Mouse (Mus musculus): ENCODE measurements around the gene Lrrc8c. TPM values are rescaled to one million over a fixed set of nuclear protein-coding genes. Genes with fewer than 3 reads are reported as not detected.
A peak's percentile ranks its signal among the peaks of the same experiment; 100 is the strongest.

Gene Lrrc8c
- polyA plus RNA-seq, 1 experiment from 2014 or later, result 13.5 TPM

- Histone ChIP-seq H3K27ac (replicated peaks; ENCODE audit: low read depth, low read length) (no peak overlapping the region), H3K27me3 (ENCODE audit: control insufficient read depth, insufficient read depth, low read length) (no peaks in the 10 kb centered on the region), H3K9ac (replicated peaks; ENCODE audit: low read length) (no peak overlapping the region), H3K4me3 (ENCODE audit: low read depth, low read length) (no peak overlapping the region), H3K9me3 (replicated peaks; ENCODE audit: control insufficient read depth, low read length) (no peaks in the 10 kb centered on the region), H3K36me3 (replicated peaks; ENCODE audit: control insufficient read depth, insufficient read depth, low read depth, low read length) (no peaks in the 10 kb centered on the region), H3K4me1 (ENCODE audit: control insufficient read depth, insufficient read depth, low read length) (no peaks in the 10 kb centered on the region), H3K4me2 (ENCODE audit: low read depth, low read length) (no peak overlapping the region)
- DNase-seq (ENCODE audit: low spot score) (no peak), ATAC-seq (replicated peaks; ENCODE audit: insufficient number of reproducible peaks, low FRiP score, low TSS enrichment, low read depth) (no peak)
- WGBS, result 86% methylated on average over 10 of the region's 10 CpGs
These were observed 61.7 kb downstream of the Lrrc8c start for GRCm38 (mm10) chr5:105580909-105581308.

GRCm38 (mm10) chr5:105585929-105586328 lies 66.7 kb downstream of the Lrrc8c start:
- Histone ChIP-seq H3K36me3 (replicated peaks; ENCODE audit: control insufficient read depth, insufficient read depth, low read depth, low read length) (no peaks in the 10 kb centered on the region), H3K9ac (replicated peaks; ENCODE audit: low read length) (no peak overlapping the region), H3K4me3 (ENCODE audit: low read depth, low read length) (no peak overlapping the region), H3K9me3 (replicated peaks; ENCODE audit: control insufficient read depth, low read length) (no peaks in the 10 kb centered on the region), H3K27ac (replicated peaks; ENCODE audit: low read depth, low read length) (no peak overlapping the region; the same call in 1 of the 2 replicates), H3K4me1 (ENCODE audit: control insufficient read depth, insufficient read depth, low read length) (no peaks in the 10 kb centered on the region; the same call in 1 of the 2 replicates), H3K27me3 (ENCODE audit: control insufficient read depth, insufficient read depth, low read length) (no peaks in the 10 kb centered on the region), H3K4me2 (ENCODE audit: low read depth, low read length) (no peak overlapping the region)
- ATAC-seq (replicated peaks; ENCODE audit: insufficient number of reproducible peaks, low FRiP score, low TSS enrichment, low read depth) (no peak), DNase-seq (ENCODE audit: low spot score) (no peak)
- WGBS, result 66% methylated on average over 4 of the region's 4 CpGs

GRCm38 (mm10) chr5:105586655-105587054 lies 67.5 kb downstream of the Lrrc8c start:
- no peak overlapping the region for H3K4me3 ChIP-seq (ENCODE audit: low read depth, low read length)
- H3K27ac ChIP-seq (replicated peaks; ENCODE audit: low read depth, low read length), result no peak overlapping the region; the same call in 1 of the 2 replicates
- ATAC-seq (replicated peaks; ENCODE audit: insufficient number of reproducible peaks, low FRiP score, low TSS enrichment, low read depth) (no peak), DNase-seq (ENCODE audit: low spot score) (peak; percentile 27)
- H3K9me3 ChIP-seq (replicated peaks; ENCODE audit: control insufficient read depth, low read length), result no peaks in the 10 kb centered on the region
- no peaks in the 10 kb centered on the region; the same call in 1 of the 2 replicates for H3K4me1 ChIP-seq (ENCODE audit: control insufficient read depth, insufficient read depth, low read length)
- H3K36me3 ChIP-seq (replicated peaks; ENCODE audit: control insufficient read depth, insufficient read depth, low read depth, low read length), result no peaks in the 10 kb centered on the region
- H3K4me2 ChIP-seq (ENCODE audit: low read depth, low read length), result no peak overlapping the region; the same call in 1 of the 2 replicates
- 51% methylated on average over 5 of the region's 5 CpGs for WGBS
- no peaks in the 10 kb centered on the region for H3K27me3 ChIP-seq (ENCODE audit: control insufficient read depth, insufficient read depth, low read length)
- H3K9ac ChIP-seq (replicated peaks; ENCODE audit: low read length), result no peak overlapping the region

GRCm38 (mm10) chr5:105587471-105587870 lies 68.3 kb downstream of the Lrrc8c start:
- no peak overlapping the region for H3K4me2 ChIP-seq (ENCODE audit: low read depth, low read length)

GRCm38 (mm10) chr5:105588683-105589082 lies 69.5 kb downstream of the Lrrc8c start:
- Histone ChIP-seq H3K9ac (replicated peaks; ENCODE audit: low read length) (no peak overlapping the region), H3K9me3 (replicated peaks; ENCODE audit: control insufficient read depth, low read length) (no peaks in the 10 kb centered on the region), H3K27me3 (ENCODE audit: control insufficient read depth, insufficient read depth, low read length) (no peaks in the 10 kb centered on the region), H3K4me1 (ENCODE audit: control insufficient read depth, insufficient read depth, low read length) (no peaks in the 10 kb centered on the region; the same call in 1 of the 2 replicates), H3K27ac (replicated peaks; ENCODE audit: low read depth, low read length) (no peak overlapping the region), H3K4me2 (ENCODE audit: low read depth, low read length) (no peak overlapping the region), H3K36me3 (replicated peaks; ENCODE audit: control insufficient read depth, insufficient read depth, low read depth, low read length) (no peaks in the 10 kb centered on the region), H3K4me3 (ENCODE audit: low read depth, low read length) (no peak overlapping the region)
- WGBS, result 77% methylated on average over 4 of the region's 4 CpGs
- DNase-seq (ENCODE audit: low spot score), result no peak
- ATAC-seq (replicated peaks; ENCODE audit: insufficient number of reproducible peaks, low FRiP score, low TSS enrichment, low read depth), result no peak

More at GRCm38 (mm10) chr5:105587471-105587870, 68.3 kb downstream of the Lrrc8c start:
- ATAC-seq (replicated peaks; ENCODE audit: insufficient number of reproducible peaks, low FRiP score, low TSS enrichment, low read depth) (no peak), DNase-seq (ENCODE audit: low spot score) (peak; percentile 49)
- Histone ChIP-seq H3K4me1 (ENCODE audit: control insufficient read depth, insufficient read depth, low read length) (no peaks in the 10 kb centered on the region; the same call in 1 of the 2 replicates), H3K36me3 (replicated peaks; ENCODE audit: control insufficient read depth, insufficient read depth, low read depth, low read length) (no peaks in the 10 kb centered on the region), H3K9ac (replicated peaks; ENCODE audit: low read length) (no peak overlapping the region), H3K27ac (replicated peaks; ENCODE audit: low read depth, low read length) (no peak overlapping the region), H3K9me3 (replicated peaks; ENCODE audit: control insufficient read depth, low read length) (no peaks in the 10 kb centered on the region), H3K27me3 (ENCODE audit: control insufficient read depth, insufficient read depth, low read length) (no peaks in the 10 kb centered on the region), H3K4me3 (ENCODE audit: low read depth, low read length) (no peak overlapping the region)
- 57% methylated on average over 6 of the region's 6 CpGs for WGBS

- no peak overlapping the region for H3K4me3 ChIP-seq (ENCODE audit: low read depth, low read length)
- H3K36me3 ChIP-seq (replicated peaks; ENCODE audit: control insufficient read depth, insufficient read depth, low read depth, low read length), result no peaks in the 10 kb centered on the region
- DNase-seq (ENCODE audit: low spot score) (no peak), ATAC-seq (replicated peaks; ENCODE audit: insufficient number of reproducible peaks, low FRiP score, low TSS enrichment, low read depth) (no peak)
- 87% methylated on average over 3 of the region's 3 CpGs for WGBS
- no peaks in the 10 kb centered on the region; the same call in 1 of the 2 replicates for H3K4me1 ChIP-seq (ENCODE audit: control insufficient read depth, insufficient read depth, low read length)
- no peaks in the 10 kb centered on the region for H3K9me3 ChIP-seq (replicated peaks; ENCODE audit: control insufficient read depth, low read length)
- H3K27me3 ChIP-seq (ENCODE audit: control insufficient read depth, insufficient read depth, low read length), result no peaks in the 10 kb centered on the region
- no peak overlapping the region for H3K27ac ChIP-seq (replicated peaks; ENCODE audit: low read depth, low read length)
- no peak overlapping the region for H3K9ac ChIP-seq (replicated peaks; ENCODE audit: low read length)
- H3K4me2 ChIP-seq (ENCODE audit: low read depth, low read length), result no peak overlapping the region
These were observed 69.9 kb downstream of the Lrrc8c start for GRCm38 (mm10) chr5:105589119-105589518.

- ATAC-seq (replicated peaks; ENCODE audit: insufficient number of reproducible peaks, low FRiP score, low TSS enrichment, low read depth) (no peak), DNase-seq (ENCODE audit: low spot score) (no peak)
- Histone ChIP-seq H3K4me1 (ENCODE audit: control insufficient read depth, insufficient read depth, low read length) (no peaks in the 10 kb centered on the region), H3K9me3 (replicated peaks; ENCODE audit: control insufficient read depth, low read length) (no peaks in the 10 kb centered on the region), H3K27ac (replicated peaks; ENCODE audit: low read depth, low read length) (no peak overlapping the region), H3K9ac (replicated peaks; ENCODE audit: low read length) (no peak overlapping the region), H3K4me2 (ENCODE audit: low read depth, low read length) (no peak overlapping the region), H3K4me3 (ENCODE audit: low read depth, low read length) (no peak overlapping the region), H3K27me3 (ENCODE audit: control insufficient read depth, insufficient read depth, low read length) (no peaks in the 10 kb centered on the region), H3K36me3 (replicated peaks; ENCODE audit: control insufficient read depth, insufficient read depth, low read depth, low read length) (no peaks in the 10 kb centered on the region)
- 88% methylated on average over 4 of the region's 4 CpGs for WGBS
These were observed 73.2 kb downstream of the Lrrc8c start for GRCm38 (mm10) chr5:105592396-105592795.

- ATAC-seq (replicated peaks; ENCODE audit: insufficient number of reproducible peaks, low FRiP score, low TSS enrichment, low read depth) (no peak), DNase-seq (ENCODE audit: low spot score) (no peak)
- Histone ChIP-seq H3K4me3 (ENCODE audit: low read depth, low read length) (no peak overlapping the region), H3K4me2 (ENCODE audit: low read depth, low read length) (no peak overlapping the region), H3K27me3 (ENCODE audit: control insufficient read depth, insufficient read depth, low read length) (no peaks in the 10 kb centered on the region), H3K9ac (replicated peaks; ENCODE audit: low read length) (no peak overlapping the region), H3K27ac (replicated peaks; ENCODE audit: low read depth, low read length) (no peak overlapping the region), H3K4me1 (ENCODE audit: control insufficient read depth, insufficient read depth, low read length) (no peaks in the 10 kb centered on the region), H3K36me3 (replicated peaks; ENCODE audit: control insufficient read depth, insufficient read depth, low read depth, low read length) (no peaks in the 10 kb centered on the region), H3K9me3 (replicated peaks; ENCODE audit: control insufficient read depth, low read length) (no peaks in the 10 kb centered on the region)
- 91% methylated on average over 9 of the region's 9 CpGs for WGBS
These were observed 74.4 kb downstream of the Lrrc8c start for GRCm38 (mm10) chr5:105593630-105594029.
